Mouse (Mus musculus) lung, adult 10 weeks (tissue): ENCODE results near the gene Ldoc1. TPM values are rescaled to one million over a fixed set of nuclear protein-coding genes. Genes with fewer than 3 reads are reported as not detected.

Experiments used
- polyA plus RNA-seq: library from polyadenylated mRNA; stranded (reverse); fragments of 350-450 nt; fragmentation: Illumina TruSeq; extraction: RNeasy Lipid Tissue Mini Kit (QIAGEN cat#74804); gene quantifications from one replicate; pipeline ENCODE4 v1.2.3, GENCODE M21; 2014; ENCODE audit warnings: low read depth, low replicate concordance; ENCODE audit not compliant: insufficient read depth

The Ldoc1 gene
- not detected for polyA plus RNA-seq

GRCm38 (mm10) chrX:61709302-61710033 lies at the start of gene Ldoc1:
Gene Ldoc1, plus strand, starts transcription at chrX:61709497.

